Mouse (Mus musculus): ENCODE results near the gene Rin2.

- TF ChIP-seq CTCF (IDR thresholded peaks at IDR 0.05; ENCODE audit: low read depth, low read length) (no peak), GATA1 (IDR thresholded peaks at IDR 0.05; ENCODE audit: borderline replicate concordance, low read length) (no peak), TAL1 (conservative IDR thresholded peaks at IDR 0.05; ENCODE audit: low read depth, low read length) (no peak), POLR2AphosphoS5 (IDR thresholded peaks at IDR 0.05; ENCODE audit: insufficient replicate concordance, low read depth, low read length) (no peak)
These were observed 9.1 kb downstream of the Rin2 start for GRCm38 (mm10) chr2:145684151-145684550.

Measured in G1E (cell line).